Mouse (Mus musculus) forebrain, embryonic 16.5 days (tissue): ENCODE results near the gene Gm9513. TPM values are rescaled to one million over a fixed set of nuclear protein-coding genes. Genes with fewer than 3 reads are reported as not detected.

Experiments
- ATAC-seq: fragments of 200-750 bp; cut with Nextera tagmentation; 2 replicates; pipeline ENCODE4 v1.8.0; 2017; ENCODE audit warnings: mild to moderate bottlenecking, moderate library complexity
- H3K27ac ChIP-seq: fragments of 300-500 bp; sonication (generic); 2 replicates; pipeline ENCODE4 v1.5.1; 2014; ENCODE audit warnings: low read length, control low read depth
- H3K27me3 ChIP-seq: fragments of 300-500 bp; sonication (generic); replicated peaks from 2 replicates; pipeline ENCODE4 v1.6.1; 2014; ENCODE audit warnings: low read length; ENCODE audit not compliant: control insufficient read depth, insufficient read depth
- H3K36me3 ChIP-seq: fragments of 300-500 bp; sonication (generic); 2 replicates; pipeline ENCODE4 v1.6.1; 2014; ENCODE audit not compliant: control insufficient read depth, insufficient read depth
- H3K4me1 ChIP-seq: fragments of 300-500 bp; sonication (generic); replicated peaks from 2 replicates; pipeline ENCODE4 v1.6.1; 2014; ENCODE audit warnings: low read length; ENCODE audit not compliant: control insufficient read depth, insufficient read depth
- H3K4me2 ChIP-seq: fragments of 300-500 bp; sonication (generic); 2 replicates; pipeline ENCODE4 v1.6.1; 2014; ENCODE audit warnings: mild to moderate bottlenecking, low read length, control low read depth
- H3K4me3 ChIP-seq: fragments of 300-500 bp; sonication (generic); replicated peaks from 2 replicates; pipeline ENCODE4 v1.5.1; 2014; ENCODE audit warnings: mild to moderate bottlenecking, low read length, control low read depth
- H3K9ac ChIP-seq: fragments of 300-500 bp; sonication (generic); replicated peaks from 2 replicates; pipeline ENCODE4 v1.6.1; 2014; ENCODE audit warnings: low read depth, low read length, control low read depth
- H3K9me3 ChIP-seq: fragments of 300-500 bp; sonication (generic); 2 replicates; pipeline ENCODE4 v1.6.1; 2016; ENCODE audit warnings: low read length; ENCODE audit not compliant: control insufficient read depth
- WGBS: fragments of 180-500 bp; shearing (Covaris S2); extraction: QIAGEN DNeasy Blood & Tissue Kit; methylation state at CpG from one replicate; pipeline ENCODE4 v1.1.7; 2014; 5-methylcytosine and 5-hydroxymethylcytosine counted together
- polyA plus RNA-seq: library from polyadenylated mRNA; unstranded; fragments of >200 nt; fragmentation: Nextera tagmentation; extraction: Ambion mirVana; gene quantifications from 2 replicates; pipeline ENCODE4 v1.2.1, GENCODE M21; 2015

Gene Gm9513
- polyA plus RNA-seq, result not detected in 2 replicates

DNA sequence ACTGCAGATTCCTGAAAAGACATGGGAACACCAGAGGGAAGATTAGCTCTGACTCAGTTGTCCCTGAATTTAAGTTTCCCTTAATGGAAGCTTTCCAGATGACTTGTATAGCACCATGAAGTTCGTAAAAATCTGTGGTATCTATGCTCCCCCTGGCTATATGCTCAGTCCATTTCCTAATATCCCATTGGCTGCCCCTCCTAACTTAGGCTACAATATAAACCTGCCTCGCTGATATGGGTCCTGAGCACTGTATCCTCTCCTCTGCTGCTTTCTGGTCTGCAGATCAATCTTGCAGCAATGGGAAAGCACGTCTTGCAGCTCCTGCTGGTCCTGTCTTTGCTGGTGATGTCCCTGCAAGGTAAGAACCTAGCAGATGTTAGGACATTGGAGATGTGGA, at the start of gene Gm9513:
Gm9513 (plus strand) TSS at position 301 of the 400 bp plus-strand sequence.
- H3K9me3 ChIP-seq, result peaks cover 3% of the 10 kb centered on the region; the same call in 1 of the 2 replicates
- H3K4me3 ChIP-seq, result no peak within 1 kb of the TSS
- 63% methylated on average over 3 of the region's 3 CpGs for WGBS
- no peak within 1 kb of the TSS for H3K4me2 ChIP-seq
- H3K27me3 ChIP-seq, result no peaks in the 10 kb centered on the region
- ATAC-seq, result no peak
- no peaks in the 10 kb centered on the region for H3K36me3 ChIP-seq
- H3K27ac ChIP-seq, result no peak within 1 kb of the TSS
- no peak within 1 kb of the TSS for H3K9ac ChIP-seq
- H3K4me1 ChIP-seq, result no peaks in the 10 kb centered on the region

DNA sequence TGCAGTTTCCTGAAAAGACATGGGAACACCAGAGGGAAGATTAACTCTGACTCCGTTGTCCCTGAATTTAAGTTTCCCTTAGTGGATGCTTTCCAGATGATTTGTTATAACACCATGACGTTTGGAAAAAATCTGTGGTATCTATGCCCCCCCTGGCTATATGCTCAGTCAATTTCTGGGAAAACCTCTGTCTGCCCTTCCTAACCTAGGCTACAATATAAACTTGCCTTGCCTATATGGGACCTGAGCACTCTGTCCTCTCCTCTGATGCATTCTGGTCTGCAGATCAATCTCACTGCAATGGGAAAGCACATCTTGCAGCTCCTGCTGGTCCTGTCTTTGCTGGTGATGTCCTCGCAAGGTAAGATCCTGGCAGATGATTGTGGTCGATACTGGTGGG, 43.9 kb upstream of the Gm9513 start, which contains the start of gene Gm7257:
Gm7257 (plus strand) TSS at position 301 of the 400 bp plus-strand sequence.
- H3K4me2 ChIP-seq, result no peak within 1 kb of the TSS
- H3K36me3 ChIP-seq, result no peaks in the 10 kb centered on the region
- no peaks in the 10 kb centered on the region for H3K4me1 ChIP-seq
- no peak for ATAC-seq
- 80% methylated on average over 4 of the region's 4 CpGs for WGBS
- H3K9ac ChIP-seq, result no peak within 1 kb of the TSS
- no peaks in the 10 kb centered on the region for H3K27me3 ChIP-seq
- no peak within 1 kb of the TSS for H3K4me3 ChIP-seq
- H3K9me3 ChIP-seq, result peaks cover 2% of the 10 kb centered on the region; the same call in 1 of the 2 replicates
- H3K27ac ChIP-seq, result no peak within 1 kb of the TSS

DNA sequence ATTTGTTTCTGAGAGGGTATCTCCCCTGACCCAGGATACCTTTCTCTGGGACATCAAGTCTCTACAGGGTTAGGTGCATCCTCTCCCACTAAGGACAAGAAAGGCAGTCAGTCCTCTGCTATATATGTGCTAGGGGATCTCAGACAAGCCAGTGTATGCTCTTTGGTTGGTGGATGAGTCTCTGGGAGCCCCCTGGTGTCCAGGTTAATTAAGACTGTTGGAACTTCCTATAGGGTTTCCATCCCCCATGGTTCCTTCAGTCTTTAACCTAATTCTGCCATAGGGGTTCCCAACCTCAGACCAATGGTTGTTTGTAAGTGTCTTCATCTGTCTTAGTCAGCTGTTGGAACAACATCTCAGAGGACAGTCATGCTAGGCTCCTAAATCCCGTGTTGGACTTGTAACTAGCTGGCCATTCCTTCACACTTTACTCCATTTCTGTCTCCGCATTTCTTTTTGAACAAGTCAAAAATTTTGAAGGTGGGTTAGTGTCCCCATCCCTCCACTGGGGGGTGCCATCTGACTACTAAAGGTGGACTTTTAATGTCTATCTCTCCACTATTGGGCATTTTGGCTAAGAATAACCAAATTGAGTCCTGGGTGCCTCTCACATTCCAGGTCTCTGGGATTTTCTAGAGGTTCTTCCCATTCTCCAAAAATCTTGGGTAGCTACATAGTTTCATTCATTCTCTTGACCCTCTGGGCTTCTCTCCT, 40.2 kb upstream of the Gm9513 start:
- WGBS, result 58% methylated on average over 2 of the region's 2 CpGs

DNA sequence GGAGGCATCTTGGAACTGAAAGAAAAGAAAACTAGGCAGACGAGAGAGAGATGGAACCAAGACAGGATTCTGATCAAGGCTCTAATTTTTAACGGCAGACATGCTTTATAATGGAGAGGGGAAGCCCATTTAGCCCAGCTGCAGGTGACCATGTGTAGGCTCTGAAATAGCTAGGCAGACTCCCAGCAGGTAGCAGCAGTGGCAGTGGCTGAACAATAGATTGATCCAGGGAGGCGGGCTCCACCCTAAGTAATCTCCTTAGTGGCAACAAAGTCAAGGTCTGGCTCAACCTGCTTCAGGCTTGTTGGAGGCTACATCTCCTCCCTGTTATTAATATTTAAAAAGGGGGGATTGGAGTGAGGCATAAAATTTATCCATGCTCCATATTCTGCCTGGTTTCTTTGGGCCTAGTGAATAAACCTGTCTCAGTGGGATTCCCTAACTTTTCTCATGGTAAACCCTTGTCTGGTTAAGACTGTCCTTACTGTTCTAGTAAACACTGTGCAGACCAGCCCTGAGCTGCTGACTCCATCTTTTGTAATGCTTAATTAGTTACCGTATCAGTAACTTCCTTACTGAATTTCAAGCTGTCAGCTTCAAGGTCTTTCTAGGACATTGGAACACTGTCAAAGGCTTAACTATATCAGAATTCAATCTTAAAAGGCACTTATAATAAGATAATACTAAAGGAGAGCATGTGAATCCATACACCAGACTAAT, 19.2 kb downstream of the Gm9513 start:
- Histone ChIP-seq H3K9ac (no peak overlapping the region), H3K4me1 (no peaks in the 10 kb centered on the region), H3K36me3 (no peaks in the 10 kb centered on the region), H3K27me3 (no peaks in the 10 kb centered on the region), H3K27ac (no peak overlapping the region), H3K4me2 (no peak overlapping the region), H3K9me3 (peaks cover 2% of the 10 kb centered on the region; the same call in 1 of the 2 replicates), H3K4me3 (no peak overlapping the region)
- ATAC-seq, result no peak
- 82% methylated on average over 4 of the region's 4 CpGs for WGBS

More for the DNA sequence above, 40.2 kb upstream of the Gm9513 start:
- H3K4me2 ChIP-seq, result no peak overlapping the region
- H3K9ac ChIP-seq, result no peak overlapping the region
- no peaks in the 10 kb centered on the region for H3K36me3 ChIP-seq
- H3K4me3 ChIP-seq, result no peak overlapping the region
- H3K9me3 ChIP-seq, result peaks cover 2% of the 10 kb centered on the region
- H3K27me3 ChIP-seq, result no peaks in the 10 kb centered on the region
- no peaks in the 10 kb centered on the region for H3K4me1 ChIP-seq
- no peak for ATAC-seq
- no peak overlapping the region for H3K27ac ChIP-seq

DNA sequence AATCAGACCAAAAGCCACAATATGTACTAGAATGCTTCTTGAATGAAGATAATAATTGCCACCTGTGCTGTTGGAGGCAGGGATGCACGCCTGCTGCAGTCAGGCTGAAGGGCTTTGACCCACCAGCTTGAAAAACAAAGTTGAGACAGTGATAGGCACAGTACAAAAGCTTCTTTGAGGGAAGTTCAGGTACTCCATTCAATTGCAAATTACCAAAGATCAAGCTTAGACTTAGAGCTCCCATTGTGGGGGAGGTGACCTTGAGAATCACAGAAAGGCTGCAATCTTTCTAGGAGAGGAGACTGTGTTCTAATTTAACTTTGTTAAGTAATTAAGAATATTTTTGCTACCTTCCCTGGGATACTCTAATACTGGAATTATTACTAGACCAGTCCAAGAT, 20.4 kb downstream of the Gm9513 start:
- Histone ChIP-seq H3K27ac (no peak overlapping the region), H3K27me3 (no peaks in the 10 kb centered on the region), H3K36me3 (no peaks in the 10 kb centered on the region), H3K4me1 (no peaks in the 10 kb centered on the region), H3K4me2 (no peak overlapping the region), H3K9ac (no peak overlapping the region), H3K4me3 (no peak overlapping the region), H3K9me3 (peaks cover 2% of the 10 kb centered on the region; the same call in 1 of the 2 replicates)
- ATAC-seq, result no peak
- WGBS, result 60% methylated on average over 1 of the region's 1 CpGs

DNA sequence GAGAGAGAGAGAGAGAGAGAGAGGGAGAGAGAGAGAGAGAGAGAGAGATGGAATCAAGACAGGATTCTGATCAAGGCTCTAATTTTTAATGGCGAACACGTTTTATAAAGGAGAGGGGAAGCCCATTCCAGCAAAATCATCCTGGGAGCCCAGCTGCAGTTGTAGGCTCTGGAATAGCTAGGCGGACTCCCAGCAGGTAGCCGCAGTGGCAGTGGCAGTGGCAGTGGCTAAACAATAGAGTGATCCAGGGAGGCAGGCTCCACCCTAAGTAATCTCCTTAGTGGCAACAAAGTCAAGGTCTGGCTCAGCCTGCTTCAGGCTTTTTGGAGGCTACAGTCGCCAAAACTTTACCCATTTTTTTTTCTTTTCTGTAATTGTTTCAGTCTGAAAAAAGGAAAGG, 28.8 kb downstream of the Gm9513 start:
- no peak overlapping the region for H3K4me3 ChIP-seq
- no peaks in the 10 kb centered on the region for H3K27me3 ChIP-seq
- H3K36me3 ChIP-seq, result no peaks in the 10 kb centered on the region
- ATAC-seq, result no peak
- H3K9ac ChIP-seq, result no peak overlapping the region
- WGBS, result 80% methylated on average over 5 of the region's 5 CpGs
- H3K4me2 ChIP-seq, result no peak overlapping the region
- peaks cover 4% of the 10 kb centered on the region; the same call in 1 of the 2 replicates for H3K9me3 ChIP-seq
- no peaks in the 10 kb centered on the region for H3K4me1 ChIP-seq
- H3K27ac ChIP-seq, result no peak overlapping the region

Other genes with a start within 250 kb of the Gm9513 start
- gene Gm7257, start 43.8 kb upstream of the Gm9513 start, polyA plus RNA-seq, result not detected in 2 replicates
- not detected in 2 replicates for gene Gm5615, start 66.3 kb downstream of the Gm9513 start, polyA plus RNA-seq
- gene Gm17689, start 107.0 kb downstream of the Gm9513 start, polyA plus RNA-seq, result not detected in 2 replicates
- gene A630095E13Rik, start 167.7 kb downstream of the Gm9513 start, polyA plus RNA-seq, result not detected in 2 replicates
- not detected in 2 replicates for gene Acrv1, start 217.6 kb downstream of the Gm9513 start, polyA plus RNA-seq